Mouse (Mus musculus) kidney, adult 9 months (tissue): ENCODE measurements around the gene Cblc.
"Not testable (repeated sequence)": the region's sequence is repeated elsewhere in the genome, so short reads cannot be mapped to it uniquely, and the experiment has no call there.

Experiments
- DNase-seq: peaks from one replicate; pipeline ENCODE4 v3.0.0; 2022

The Cblc gene

DNA sequence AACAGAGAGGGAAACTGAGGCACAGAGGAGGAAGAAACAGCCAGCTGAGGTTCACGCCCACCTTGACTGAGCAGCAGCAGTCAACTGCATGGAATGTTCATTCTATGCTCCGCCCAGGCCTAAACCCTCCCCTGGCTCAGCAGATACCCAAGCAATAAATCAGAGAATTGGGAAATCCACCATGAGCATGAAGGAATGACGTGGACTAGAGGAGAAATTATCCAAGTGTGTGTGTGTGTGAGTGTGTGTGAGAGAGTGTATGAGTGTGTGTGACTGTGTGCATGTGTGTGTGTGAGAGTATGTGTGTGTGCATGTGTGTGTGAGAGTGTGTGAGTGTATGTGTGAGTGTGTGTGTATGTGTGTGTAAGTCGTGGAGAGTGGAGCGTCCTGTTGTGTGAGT is 21.8 kb upstream of the Cblc start:
- no peak for DNase-seq

- peak; percentile 44 for DNase-seq
Observed at GRCm38 (mm10) chr7:19817382-19818105, 20.9 kb upstream of the Cblc start.

DNA sequence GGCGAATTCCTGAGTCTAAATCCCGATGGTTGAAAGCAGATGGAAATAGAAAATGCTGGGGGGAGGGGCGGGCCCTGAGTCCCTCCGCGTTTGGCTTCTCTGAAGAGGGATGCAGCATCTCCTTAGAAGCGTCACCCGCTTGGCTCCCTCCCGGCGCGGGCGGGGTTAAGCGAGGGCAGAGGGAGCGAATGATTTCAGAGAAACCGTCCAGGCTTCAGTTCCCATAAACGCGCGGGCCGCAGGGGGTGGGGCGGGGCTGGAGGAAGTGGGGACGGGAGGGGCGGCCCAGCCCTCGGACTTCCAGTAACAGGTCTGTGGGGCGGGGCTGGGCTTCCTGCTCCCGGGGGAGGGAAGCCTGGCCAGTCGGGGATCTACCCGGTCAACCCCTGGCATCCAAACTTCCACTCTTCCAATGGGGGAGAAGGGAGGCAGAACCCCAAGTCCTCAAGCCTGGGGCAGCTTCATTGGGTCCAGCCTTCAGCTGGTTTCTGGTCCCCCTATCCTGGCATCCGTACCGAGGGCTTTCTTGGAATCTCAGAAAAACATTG is 19.7 kb upstream of the Cblc start:
- DNase-seq = peak; percentile 86

DNA sequence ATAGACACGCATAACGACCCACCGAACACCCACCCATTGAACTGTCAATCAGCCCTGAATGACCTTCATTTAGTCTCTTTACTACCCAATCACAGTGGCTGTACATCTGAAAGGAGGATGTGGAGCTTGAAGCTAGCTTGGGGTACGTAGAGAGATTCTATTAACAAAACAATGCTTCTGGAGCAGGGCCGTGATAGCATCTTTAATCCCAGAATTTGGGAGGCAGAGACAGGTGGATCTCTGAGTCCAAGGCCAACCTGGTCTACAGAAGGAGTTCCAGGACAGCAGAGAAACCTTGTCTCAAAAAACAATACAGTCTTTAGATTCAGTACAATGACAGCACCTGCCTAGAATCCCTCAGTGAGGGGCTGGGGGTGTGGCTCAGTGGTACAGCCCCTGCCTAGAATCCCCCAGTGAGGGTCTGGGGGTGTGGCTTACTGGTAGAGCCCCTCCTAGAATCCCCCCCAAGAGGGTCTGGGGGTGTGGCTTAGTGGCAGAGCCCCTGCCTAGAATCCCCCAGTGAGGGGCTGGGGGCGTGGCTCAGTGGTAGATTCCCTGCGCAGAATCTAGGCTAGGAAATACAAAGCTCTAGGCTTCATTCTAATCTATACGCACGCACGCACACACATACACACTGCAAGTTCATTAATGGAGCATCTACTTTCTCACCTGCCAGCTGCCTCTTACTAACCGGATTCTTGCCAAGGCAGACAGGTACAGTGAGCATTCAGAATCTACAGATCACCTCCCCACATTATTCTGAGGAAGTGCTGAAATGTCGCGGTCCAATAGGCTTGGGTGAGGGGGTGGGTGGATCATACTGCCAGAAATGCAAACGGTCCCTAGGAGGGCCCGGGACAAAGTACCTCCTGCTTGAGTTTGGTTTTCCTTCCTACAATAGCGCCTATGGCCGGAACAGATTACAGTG is 19.0 kb upstream of the Cblc start:
- no peak for DNase-seq

DNA sequence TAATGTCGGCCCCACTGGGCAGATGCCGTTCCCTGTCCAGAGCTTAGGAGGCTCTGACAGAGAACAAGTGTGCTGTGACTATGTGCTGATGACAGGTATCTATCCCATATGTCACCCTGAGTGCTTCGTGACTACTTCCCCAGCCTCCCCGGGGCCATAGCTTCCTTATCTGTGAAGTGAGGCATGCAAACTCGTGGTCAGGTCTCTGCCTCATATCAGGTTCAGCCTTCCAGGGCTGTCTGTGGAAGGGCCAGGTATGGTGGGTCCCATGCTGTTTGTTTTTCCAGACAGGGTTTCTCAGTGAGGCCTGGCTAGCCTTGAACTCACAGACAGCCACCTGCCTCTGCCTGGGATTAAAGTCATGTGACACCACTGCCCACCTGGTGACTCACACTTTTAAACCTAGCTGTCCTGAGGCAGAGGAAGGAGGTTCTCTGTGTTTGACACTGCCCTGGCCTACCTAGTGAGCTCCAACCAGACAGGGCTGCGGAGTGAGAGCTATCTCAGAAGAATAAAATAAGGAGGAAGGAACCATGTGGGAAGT is 17.0 kb upstream of the Cblc start:
- no peak for DNase-seq

DNA sequence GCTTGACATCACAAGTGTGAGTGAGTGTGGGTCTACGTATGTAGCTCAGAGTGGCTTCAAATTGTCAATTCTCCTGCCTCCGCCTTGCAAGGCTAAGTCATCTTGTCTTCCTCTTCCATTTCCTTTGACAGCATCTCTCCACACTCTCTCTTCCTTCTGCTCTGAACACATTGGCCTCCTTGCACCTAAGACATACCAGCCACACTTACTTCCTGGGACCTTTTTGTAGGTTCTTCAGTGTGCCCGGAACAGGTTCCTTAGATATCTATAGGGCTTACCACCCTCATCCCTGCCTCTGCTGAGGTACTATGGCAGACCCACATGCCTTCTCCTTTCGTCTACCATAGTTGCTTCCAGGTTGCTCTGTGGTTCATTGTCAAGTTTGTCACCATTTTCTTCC is 16.6 kb upstream of the Cblc start:
- no peak for DNase-seq

DNA sequence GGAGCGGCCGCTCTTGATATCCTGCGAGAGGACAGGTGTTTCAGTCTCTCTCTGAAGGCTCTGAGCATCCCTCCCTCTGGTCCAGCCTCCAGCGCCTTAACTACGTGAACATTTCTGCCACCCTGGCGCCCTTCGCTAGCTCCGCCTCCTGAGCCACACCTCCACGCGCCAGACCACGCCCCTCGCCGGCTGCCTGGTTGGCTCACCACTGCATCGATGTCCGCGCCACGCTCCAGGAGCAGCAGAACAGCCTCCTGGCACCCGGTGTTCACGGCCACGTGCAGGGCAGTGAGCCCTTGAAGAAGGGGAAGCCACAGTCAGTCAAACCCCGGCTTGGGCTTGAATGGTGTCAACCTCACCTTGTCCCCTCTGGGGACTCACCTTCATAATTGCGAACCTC is 14.5 kb upstream of the Cblc start:
- peak; percentile 87 for DNase-seq

GRCm38 (mm10) chr7:19809369-19809768 is 12.8 kb upstream of the Cblc start:
- DNase-seq = peak; percentile 46

GRCm38 (mm10) chr7:19806356-19806969 is 9.9 kb upstream of the Cblc start:
- no peak for DNase-seq

- DNase-seq = peak; percentile 81
Observed at GRCm38 (mm10) chr7:19802995-19803394, 6.4 kb upstream of the Cblc start.

DNA sequence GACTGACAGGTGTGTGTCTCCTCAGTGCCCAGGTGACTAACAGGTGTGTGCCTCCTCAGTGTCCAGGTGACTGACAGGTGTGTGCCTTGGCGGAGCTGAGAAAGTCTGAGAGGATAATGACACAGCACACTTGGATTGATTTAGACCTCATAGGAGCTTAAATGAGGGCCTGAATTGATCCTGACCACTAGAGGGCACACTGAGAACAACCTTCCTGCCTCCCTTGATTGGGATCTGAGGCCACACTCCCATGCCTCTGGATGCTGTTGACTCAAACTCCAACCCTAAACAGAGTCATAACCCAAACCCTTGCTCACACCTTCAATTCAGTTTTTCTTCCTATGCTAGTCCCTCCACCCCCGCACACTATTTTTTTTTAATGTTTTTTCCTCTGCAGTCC is 4.2 kb upstream of the Cblc start:
- DNase-seq = peak; percentile 85

- DNase-seq = peak; percentile 52
Observed at GRCm38 (mm10) chr7:19796254-19796653, 355 bp downstream of the Cblc start.

- no peak for DNase-seq
Observed at GRCm38 (mm10) chr7:19795236-19795635, 1.4 kb downstream of the Cblc start.

DNA sequence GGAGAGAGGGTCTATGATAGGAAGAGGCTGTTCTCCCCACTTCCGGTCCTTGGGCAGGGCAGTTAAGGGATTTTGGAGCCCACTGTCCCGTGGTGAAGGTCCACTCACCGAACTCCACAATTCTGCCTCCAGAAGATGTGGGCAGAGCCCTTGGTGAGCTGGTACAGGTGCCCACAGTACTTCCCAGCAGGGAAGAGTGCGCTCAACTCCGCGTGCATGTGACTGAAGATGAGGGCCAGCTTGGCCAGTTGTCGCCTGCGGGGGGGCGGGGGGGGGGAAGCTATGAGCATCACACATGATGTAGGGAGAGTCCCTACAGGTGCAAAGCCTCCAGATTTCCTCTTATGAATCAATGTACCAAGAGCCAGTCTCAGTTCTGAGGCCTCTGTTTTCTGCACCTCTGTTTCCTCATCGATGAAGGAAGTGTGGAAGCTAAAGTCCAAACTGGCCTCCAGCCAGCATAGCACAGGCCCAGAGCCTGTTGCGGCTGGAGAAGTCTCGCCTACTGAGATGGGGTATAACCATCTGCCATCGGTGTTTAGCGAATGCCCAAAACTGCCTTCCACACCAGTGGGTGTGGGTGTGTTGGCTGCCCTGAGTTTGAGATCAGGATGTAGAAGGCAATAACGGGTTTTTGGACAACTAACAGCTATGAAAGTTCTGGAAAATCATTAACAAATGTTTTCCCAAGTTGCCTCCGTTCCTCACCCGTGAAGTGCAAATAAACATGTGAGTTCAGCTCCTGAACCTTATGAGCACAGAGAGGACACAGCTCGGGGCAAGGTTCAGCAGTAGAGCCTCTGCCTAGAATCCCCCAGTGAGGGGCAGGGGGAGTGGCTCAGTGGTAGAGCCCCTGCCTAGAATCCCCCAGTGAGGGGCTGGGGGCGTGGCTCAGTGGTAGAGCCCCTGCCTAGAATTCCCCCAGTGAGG is 3.6 kb downstream of the Cblc start:
- peak; percentile 87 for DNase-seq

DNA sequence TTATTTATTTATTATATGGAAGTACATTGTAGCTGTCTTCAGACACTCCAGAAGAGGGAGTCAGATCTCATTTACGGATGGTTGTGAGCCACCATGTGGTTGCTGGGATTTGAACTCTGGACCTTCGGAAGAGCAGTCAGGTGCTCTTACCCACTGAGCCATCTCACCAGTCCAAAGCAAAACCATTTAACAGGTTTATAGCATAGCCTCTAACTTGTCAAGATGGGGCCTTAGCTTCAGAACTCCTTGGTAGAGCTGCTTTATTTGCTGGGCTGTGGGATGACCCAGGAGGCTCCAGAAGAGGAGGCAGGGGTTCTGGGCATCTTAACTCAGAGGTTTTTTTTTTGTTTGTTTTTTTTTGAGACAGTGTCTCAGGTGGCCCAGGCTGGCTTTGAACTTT is 5.1 kb downstream of the Cblc start:
- DNase-seq = not testable (repeated sequence)

GRCm38 (mm10) chr7:19789904-19790347 is 6.7 kb downstream of the Cblc start:
- DNase-seq = peak; percentile 89

- DNase-seq = no peak
Observed at GRCm38 (mm10) chr7:19785874-19786458, 10.6 kb downstream of the Cblc start.

- no peak for DNase-seq
Observed at GRCm38 (mm10) chr7:19784764-19785535, 11.7 kb downstream of the Cblc start.

DNA sequence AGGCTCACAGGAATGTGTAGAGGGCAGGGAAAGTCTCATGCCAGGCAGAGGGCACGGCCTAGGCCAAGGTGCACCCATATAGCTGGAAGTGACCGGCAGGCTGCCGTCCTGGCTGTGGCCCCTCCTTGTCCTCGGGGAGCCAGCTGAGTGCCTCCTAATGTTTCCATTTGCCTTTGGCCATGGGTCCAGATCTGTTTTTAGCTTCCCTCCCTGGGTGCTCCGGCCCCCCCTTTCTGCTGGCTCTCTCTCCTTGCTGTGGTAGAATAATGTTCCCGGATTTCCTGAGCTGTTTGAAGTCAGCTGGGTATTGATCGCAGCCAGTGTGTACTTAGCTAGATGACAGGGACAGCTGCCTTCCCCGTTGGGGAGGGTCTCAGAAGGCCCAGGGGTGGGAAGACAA is 13.0 kb downstream of the Cblc start:
- DNase-seq = peak; percentile 57

DNA sequence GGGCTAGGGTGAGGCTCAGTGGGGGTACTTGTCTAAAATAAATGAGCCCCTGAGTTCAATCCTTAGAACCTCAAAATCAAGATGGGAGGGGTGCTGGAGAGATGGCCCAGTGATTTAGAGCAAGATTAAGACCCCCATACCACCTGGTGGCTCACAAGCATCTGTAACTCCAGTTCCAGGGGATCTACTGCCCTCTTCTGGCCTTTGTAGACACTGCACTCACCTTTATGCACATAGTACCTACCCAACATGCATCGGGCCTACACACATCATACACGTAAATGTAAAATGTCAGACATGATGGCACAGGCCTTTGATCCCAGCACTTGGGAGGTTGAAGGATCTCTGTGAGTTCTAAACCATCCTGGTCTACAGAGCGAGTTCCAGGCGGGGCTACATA is 14.0 kb downstream of the Cblc start:
- DNase-seq = peak; percentile 64

GRCm38 (mm10) chr7:19781741-19782140 is 14.9 kb downstream of the Cblc start:
- no peak for DNase-seq
